Mouse (Mus musculus): ENCODE results near the gene Tmem178b. TPM values are rescaled to one million over a fixed set of nuclear protein-coding genes. Genes with fewer than 3 reads are reported as not detected.

Tmem178b gene
- polyA plus RNA-seq, 1 experiment, result not detected

- Histone ChIP-seq H3K4me1 (ENCODE audit: control insufficient read depth, insufficient read depth, low read length) (no peaks in the 10 kb centered on the region), H3K4me3 (replicated peaks; ENCODE audit: control insufficient read depth, low read depth, low read length) (no peak overlapping the region), H3K27ac (ENCODE audit: control insufficient read depth, insufficient read depth, low read depth, low read length, poor library complexity) (no peak overlapping the region)
- TF ChIP-seq POLR2A (IDR thresholded peaks at IDR 0.05; ENCODE audit: borderline replicate concordance, control insufficient read depth, low read depth, low read length), result no peak
- no peak for TF ChIP-seq CTCF (IDR thresholded peaks at IDR 0.05; ENCODE audit: control insufficient read depth, insufficient read depth, low read length)
Measured at GRCm38 (mm10) chr6:39970281-39970680, 97.2 kb downstream of the Tmem178b start.

- H3K27ac ChIP-seq (ENCODE audit: control insufficient read depth, insufficient read depth, low read depth, low read length, poor library complexity), result no peak overlapping the region
- H3K4me3 ChIP-seq (replicated peaks; ENCODE audit: control insufficient read depth, low read depth, low read length), result no peak overlapping the region
- TF ChIP-seq CTCF (IDR thresholded peaks at IDR 0.05; ENCODE audit: control insufficient read depth, insufficient read depth, low read length) (no peak), POLR2A (IDR thresholded peaks at IDR 0.05; ENCODE audit: borderline replicate concordance, control insufficient read depth, low read depth, low read length) (no peak)
- 60% methylated on average over 4 of the region's 4 CpGs for WGBS
- H3K4me1 ChIP-seq (ENCODE audit: control insufficient read depth, insufficient read depth, low read length), result no peaks in the 10 kb centered on the region
Measured at GRCm38 (mm10) chr6:39978942-39979341, 105.9 kb downstream of the Tmem178b start.

GRCm38 (mm10) chr6:39990772-39991171, 117.7 kb downstream of the Tmem178b start:
- WGBS, result 75% methylated on average over 4 of the region's 4 CpGs
- TF ChIP-seq POLR2A (IDR thresholded peaks at IDR 0.05; ENCODE audit: borderline replicate concordance, control insufficient read depth, low read depth, low read length), result no peak
- no peak for TF ChIP-seq CTCF (IDR thresholded peaks at IDR 0.05; ENCODE audit: control insufficient read depth, insufficient read depth, low read length)
- Histone ChIP-seq H3K4me1 (ENCODE audit: control insufficient read depth, insufficient read depth, low read length) (no peaks in the 10 kb centered on the region), H3K4me3 (replicated peaks; ENCODE audit: control insufficient read depth, low read depth, low read length) (no peak overlapping the region), H3K27ac (ENCODE audit: control insufficient read depth, insufficient read depth, low read depth, low read length, poor library complexity) (no peak overlapping the region)

GRCm38 (mm10) chr6:39991922-39992321, 118.9 kb downstream of the Tmem178b start:
- no peak for TF ChIP-seq CTCF (IDR thresholded peaks at IDR 0.05; ENCODE audit: control insufficient read depth, insufficient read depth, low read length)
- TF ChIP-seq POLR2A (IDR thresholded peaks at IDR 0.05; ENCODE audit: borderline replicate concordance, control insufficient read depth, low read depth, low read length), result no peak
- Histone ChIP-seq H3K27ac (ENCODE audit: control insufficient read depth, insufficient read depth, low read depth, low read length, poor library complexity) (no peak overlapping the region), H3K4me3 (replicated peaks; ENCODE audit: control insufficient read depth, low read depth, low read length) (no peak overlapping the region), H3K4me1 (ENCODE audit: control insufficient read depth, insufficient read depth, low read length) (no peaks in the 10 kb centered on the region)
- WGBS, result 57% methylated on average over 6 of the region's 6 CpGs

- Histone ChIP-seq H3K4me3 (replicated peaks; ENCODE audit: control insufficient read depth, low read depth, low read length) (no peak overlapping the region), H3K27ac (ENCODE audit: control insufficient read depth, insufficient read depth, low read depth, low read length, poor library complexity) (no peak overlapping the region), H3K4me1 (ENCODE audit: control insufficient read depth, insufficient read depth, low read length) (no peaks in the 10 kb centered on the region)
- TF ChIP-seq POLR2A (IDR thresholded peaks at IDR 0.05; ENCODE audit: borderline replicate concordance, control insufficient read depth, low read depth, low read length), result no peak
- WGBS, result 83% methylated on average over 11 of the region's 11 CpGs
Measured at GRCm38 (mm10) chr6:40006006-40006765, 133.1 kb downstream of the Tmem178b start.

GRCm38 (mm10) chr6:40008166-40008907, 135.3 kb downstream of the Tmem178b start:
- no peak for TF ChIP-seq CTCF (IDR thresholded peaks at IDR 0.05; ENCODE audit: control insufficient read depth, insufficient read depth, low read length)
- TF ChIP-seq POLR2A (IDR thresholded peaks at IDR 0.05; ENCODE audit: borderline replicate concordance, control insufficient read depth, low read depth, low read length), result no peak
- H3K27ac ChIP-seq (ENCODE audit: control insufficient read depth, insufficient read depth, low read depth, low read length, poor library complexity), result no peak overlapping the region
- 73% methylated on average over 3 of the region's 3 CpGs for WGBS
- H3K4me1 ChIP-seq (ENCODE audit: control insufficient read depth, insufficient read depth, low read length), result no peaks in the 10 kb centered on the region
- H3K4me3 ChIP-seq (replicated peaks; ENCODE audit: control insufficient read depth, low read depth, low read length), result no peak overlapping the region

GRCm38 (mm10) chr6:40009718-40010117, 136.6 kb downstream of the Tmem178b start:
- TF ChIP-seq CTCF (IDR thresholded peaks at IDR 0.05; ENCODE audit: control insufficient read depth, insufficient read depth, low read length) (no peak), POLR2A (IDR thresholded peaks at IDR 0.05; ENCODE audit: borderline replicate concordance, control insufficient read depth, low read depth, low read length) (no peak)
- Histone ChIP-seq H3K27ac (ENCODE audit: control insufficient read depth, insufficient read depth, low read depth, low read length, poor library complexity) (no peak overlapping the region), H3K4me3 (replicated peaks; ENCODE audit: control insufficient read depth, low read depth, low read length) (no peak overlapping the region), H3K4me1 (ENCODE audit: control insufficient read depth, insufficient read depth, low read length) (no peaks in the 10 kb centered on the region)
- 60% methylated on average over 3 of the region's 3 CpGs for WGBS

- Histone ChIP-seq H3K4me3 (replicated peaks; ENCODE audit: control insufficient read depth, low read depth, low read length) (no peak overlapping the region), H3K27ac (ENCODE audit: control insufficient read depth, insufficient read depth, low read depth, low read length, poor library complexity) (no peak overlapping the region), H3K4me1 (ENCODE audit: control insufficient read depth, insufficient read depth, low read length) (no peaks in the 10 kb centered on the region)
- TF ChIP-seq POLR2A (IDR thresholded peaks at IDR 0.05; ENCODE audit: borderline replicate concordance, control insufficient read depth, low read depth, low read length), result no peak
- TF ChIP-seq CTCF (IDR thresholded peaks at IDR 0.05; ENCODE audit: control insufficient read depth, insufficient read depth, low read length), result no peak
- 80% methylated on average over 5 of the region's 5 CpGs for WGBS
Measured at GRCm38 (mm10) chr6:40011066-40011465, 138.0 kb downstream of the Tmem178b start.
